Mouse (Mus musculus) spleen, adult 18-20 months (tissue): ENCODE measurements around the gene Luc7l2.
"Not testable (repeated sequence)": the region's sequence is repeated elsewhere in the genome, so short reads cannot be mapped to it uniquely, and the experiment has no call there.

Experiments used
- DNase-seq, 2 experiments: peaks; one replicate each; pipeline ENCODE4 v3.0.0; 2022; ENCODE audit warnings: mixed read lengths in 2 of 2

Gene Luc7l2

DNA sequence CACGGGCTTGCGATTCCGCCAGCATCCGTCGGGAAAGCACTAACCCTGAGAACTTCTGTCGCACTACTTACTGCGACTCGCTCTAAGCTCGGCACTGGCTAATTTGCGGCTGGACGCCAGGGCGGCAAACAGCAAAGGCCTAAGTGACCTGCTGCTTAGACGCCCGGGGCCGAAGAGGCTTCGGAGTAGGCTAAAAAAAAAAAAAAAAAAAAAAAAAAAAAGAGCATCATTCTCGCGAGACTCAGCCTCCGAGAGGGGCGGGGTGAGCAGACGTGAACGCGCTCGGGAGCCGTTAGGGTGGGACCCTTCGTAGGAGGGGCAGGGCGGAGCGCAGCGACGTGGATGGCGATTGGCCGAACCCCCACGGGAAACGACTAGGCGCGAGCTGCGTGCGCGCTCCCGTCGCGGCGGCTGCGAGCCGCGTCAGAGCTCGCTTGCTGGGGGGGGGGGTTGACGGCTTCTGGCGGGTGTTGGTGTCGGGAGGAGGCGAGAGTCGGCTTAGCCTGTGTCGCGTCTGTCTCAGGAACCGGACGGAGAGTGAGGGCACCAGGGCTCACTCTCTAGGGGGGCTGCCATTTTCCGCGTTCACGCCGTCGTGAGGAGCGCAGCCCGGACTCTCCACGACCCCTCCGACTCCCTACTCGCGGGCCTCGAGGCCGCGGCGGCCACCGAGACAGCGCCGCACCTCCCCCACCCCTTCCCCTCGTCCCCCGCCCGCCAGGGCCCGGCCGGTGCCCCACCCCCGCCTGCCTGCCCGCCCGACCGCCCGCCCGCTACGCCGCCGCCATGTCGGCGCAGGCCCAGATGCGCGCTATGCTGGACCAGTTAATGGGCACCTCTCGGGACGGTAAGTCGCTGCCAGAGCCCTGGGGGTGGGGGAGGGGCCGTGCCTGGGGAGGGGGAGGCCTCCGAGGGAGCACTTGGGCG is at the start of gene Luc7l2:
TSS of gene Luc7l2 (plus strand) at position 273 of the 927 bp plus-strand sequence.
- DNase-seq = peak; percentile 90 to 94

DNA sequence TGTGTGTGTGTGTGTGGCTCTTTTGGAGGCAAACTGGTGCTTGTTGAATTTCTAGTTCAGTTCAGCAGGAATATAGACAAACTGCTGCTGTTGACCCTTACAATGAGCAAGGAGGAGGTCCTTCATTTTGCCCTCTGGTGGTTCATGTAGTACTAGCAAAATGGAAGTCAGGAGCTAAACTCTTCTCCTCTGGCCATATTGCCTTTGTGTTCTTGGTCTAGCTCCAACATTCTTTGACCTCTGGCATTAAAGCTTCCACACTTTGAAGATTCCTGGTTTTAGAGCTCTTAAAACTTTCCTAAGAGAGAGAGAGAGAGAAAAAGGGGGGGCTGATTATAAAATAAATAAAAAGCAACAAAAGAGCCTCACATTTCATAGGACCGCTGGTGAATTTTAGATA is 39.0 kb upstream of the Luc7l2 start:
- DNase-seq = no peak

GRCm38 (mm10) chr6:38512830-38513229 is 38.3 kb upstream of the Luc7l2 start:
- no peak for DNase-seq

DNA sequence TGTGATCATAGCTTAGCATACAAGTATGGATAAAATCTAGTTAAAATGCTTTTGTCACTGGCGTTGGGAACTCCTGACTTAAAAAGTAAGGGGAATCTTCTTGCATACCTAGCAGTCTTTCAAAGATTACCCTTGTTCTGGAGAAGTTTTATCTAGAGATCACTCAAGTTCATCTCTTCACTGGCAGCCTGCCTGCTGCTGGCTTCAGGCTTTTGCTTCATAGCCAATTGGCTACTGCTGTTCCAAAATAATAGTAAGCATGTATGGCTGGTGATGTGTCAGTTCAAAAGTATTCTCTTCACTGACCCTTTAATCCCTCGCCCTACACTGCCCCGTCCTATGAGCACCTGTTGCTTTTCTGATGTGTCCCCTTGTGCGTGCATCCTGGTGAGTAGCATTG is 35.9 kb upstream of the Luc7l2 start:
- no peak for DNase-seq

DNA sequence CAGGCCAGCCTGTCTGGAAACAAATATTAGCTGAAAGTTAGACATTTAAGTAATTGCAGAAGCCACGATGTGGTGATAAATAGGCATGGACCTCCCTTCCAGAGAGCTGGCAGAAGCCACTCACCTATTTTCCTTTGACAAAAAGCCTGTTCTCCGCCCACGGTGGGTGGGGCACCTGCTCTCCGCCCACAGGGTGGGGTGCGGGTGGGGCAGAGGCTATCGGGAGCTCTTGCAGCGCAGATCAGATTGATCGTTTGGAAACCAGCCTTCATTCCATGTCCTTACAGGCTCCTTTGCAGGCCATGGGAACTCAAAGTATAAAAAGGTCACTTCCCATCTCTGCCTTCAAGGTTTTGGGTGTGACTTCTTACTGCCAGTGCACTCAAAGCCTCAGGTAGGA is 27.3 kb upstream of the Luc7l2 start:
- no peak for DNase-seq

DNA sequence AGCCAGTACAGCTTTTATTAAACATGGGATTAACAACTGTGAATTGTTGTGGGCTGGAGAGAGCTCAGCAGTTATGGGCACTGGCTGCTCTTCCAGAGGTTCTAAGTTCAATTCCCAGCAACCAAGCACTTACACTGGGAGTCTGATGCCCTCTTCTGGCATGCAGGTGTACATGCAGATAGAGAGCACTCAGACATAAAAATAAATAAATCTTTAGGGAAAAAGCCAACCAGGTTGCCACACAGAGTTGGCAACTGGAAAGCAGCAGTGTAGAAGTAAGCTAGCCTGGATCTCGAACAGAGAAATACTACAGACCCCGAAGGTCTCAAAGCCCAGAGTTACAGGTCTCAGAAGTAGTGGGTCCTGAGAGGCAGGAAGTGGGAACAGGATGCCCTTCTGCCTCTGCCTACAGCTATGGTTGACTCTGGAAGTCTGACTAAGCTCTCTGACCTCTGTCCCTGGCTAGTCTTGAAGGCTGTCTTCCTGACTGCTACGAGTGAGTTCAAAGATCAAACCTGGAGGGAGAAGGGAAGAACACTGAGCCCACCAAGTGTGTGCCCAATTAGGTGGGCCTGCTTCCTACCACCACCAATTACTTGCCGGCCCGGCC is 19.8 kb upstream of the Luc7l2 start:
- no peak for DNase-seq

DNA sequence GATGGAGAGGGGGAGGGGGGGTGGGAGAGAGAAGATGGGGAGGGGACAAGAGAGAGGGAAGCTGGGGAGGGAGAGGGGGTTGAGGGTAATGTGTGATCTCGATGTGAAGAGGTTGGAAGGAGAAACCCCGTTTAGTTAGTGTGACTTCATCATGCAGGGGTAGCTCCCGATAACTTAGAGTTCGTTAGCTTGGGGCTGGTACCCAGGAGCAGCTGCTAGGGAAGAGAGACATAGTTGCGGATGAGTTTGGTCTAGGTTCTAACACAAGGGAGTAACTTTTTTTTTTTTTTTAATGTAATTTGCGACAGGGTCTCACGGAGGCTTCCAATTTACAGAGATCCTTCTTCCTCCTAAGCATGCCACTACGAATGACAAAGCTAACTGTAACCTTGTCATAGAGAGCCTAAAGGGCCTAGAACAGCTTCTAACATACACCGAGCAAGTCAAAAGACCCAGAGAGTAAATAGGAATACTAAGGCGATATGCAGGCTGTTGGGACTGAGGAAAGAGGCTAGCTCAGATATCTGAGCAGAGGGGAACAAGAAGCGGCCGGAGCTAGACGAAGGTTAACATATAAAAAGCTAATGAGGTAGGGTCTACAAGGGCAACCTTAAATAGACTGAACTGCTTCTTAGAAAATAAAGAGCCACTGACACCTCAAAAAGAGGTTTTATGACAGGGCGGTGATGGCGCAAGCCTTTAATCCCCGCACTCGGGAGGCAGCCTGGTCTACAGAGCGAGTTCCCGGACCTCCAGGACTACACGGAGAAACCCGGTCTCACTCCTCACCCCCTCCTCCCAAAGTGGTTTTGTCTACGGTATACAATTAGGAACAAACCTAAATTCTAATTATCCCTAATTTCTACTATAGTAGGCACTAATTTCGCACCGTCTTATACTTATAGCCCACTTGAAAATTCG is 18.4 kb upstream of the Luc7l2 start:
- peak; percentile 25 to 43 for DNase-seq

DNA sequence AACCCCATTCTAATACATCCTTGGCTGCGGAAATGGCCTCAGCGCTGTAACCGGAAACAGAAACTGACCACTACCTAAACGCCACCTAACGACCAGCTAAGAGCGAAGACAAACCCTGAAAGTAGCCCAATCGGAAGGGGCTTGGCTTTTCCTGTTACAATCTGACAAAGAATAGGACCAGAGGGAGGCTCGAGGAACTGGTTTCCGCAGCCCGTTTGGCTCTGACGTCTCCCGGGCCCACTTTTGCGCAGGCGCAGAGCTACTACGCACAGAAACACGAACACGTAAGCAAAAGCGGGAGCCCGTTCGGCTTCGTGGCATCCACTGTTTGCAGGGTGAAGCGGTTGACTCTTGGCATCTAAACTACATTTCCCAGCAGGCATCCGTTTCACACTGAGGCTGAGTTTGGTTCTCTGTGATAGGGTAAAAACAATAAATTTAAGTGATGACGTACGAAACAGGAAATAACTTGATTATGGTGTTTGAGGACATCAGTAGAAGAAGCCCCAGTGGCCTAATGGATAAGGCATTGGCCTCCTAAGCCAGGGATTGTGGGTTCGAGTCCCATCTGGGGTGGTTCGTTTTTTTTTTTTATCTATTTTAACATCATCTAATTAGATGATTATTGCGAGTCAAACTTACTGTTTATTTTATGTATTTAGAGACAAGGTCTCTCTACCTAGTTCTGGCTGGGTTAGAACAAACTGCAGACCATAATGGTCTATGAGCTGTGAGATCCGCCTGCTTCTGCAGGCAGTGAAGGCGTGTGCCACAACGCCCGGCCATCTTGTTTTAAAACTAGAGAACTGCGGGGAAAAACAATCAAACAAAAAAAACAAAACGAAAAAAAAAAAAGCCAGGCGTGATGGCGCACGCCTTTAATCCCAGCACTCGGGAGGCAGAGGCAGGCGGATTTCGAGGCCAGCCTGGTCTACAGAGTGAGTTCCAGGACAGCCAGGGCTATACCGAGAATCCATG is 17.4 kb upstream of the Luc7l2 start, which contains the start of gene Fmc1:
TSS of gene Fmc1 (plus strand) at position 75 of the 978 bp plus-strand sequence.
- DNase-seq = peak; percentile 87 to 94

DNA sequence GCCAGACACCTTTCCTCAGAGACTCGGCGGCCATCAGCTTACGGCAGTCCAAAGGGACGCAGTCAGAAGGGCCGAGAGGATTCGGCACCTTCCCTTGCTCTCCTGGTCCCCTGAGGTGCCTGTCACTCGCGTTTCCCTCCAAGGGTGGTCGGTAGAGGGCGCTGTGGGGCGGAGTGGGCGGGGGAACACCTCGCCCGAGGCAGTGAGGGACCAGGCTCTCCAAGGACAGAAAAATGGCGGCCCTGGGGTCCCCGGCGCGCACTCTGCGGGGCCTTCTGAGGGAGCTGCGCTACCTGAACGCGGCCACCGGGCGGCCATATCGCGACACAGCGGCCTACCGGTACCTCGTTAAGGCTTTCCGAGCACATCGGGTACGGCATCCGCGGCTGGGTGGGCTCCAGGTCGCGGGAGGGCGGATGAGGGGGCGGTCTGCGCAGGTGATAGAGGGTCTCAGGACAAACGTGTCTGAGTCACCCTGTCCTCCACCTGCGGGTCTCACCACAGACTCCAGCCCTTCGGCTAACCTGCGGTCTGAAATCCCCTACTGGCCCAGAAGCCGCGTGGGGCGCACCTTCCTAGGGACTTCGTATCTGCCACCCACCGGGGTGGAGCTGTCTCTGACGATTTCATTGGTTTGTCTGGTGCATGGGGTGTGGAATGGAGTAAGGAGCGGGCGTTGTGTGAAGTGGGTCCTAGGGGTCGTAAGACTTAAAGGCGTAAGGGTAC is 16.3 kb upstream of the Luc7l2 start:
- DNase-seq = peak; percentile 97 to 99

GRCm38 (mm10) chr6:38535366-38535690 is 15.8 kb upstream of the Luc7l2 start:
- no peak for DNase-seq

DNA sequence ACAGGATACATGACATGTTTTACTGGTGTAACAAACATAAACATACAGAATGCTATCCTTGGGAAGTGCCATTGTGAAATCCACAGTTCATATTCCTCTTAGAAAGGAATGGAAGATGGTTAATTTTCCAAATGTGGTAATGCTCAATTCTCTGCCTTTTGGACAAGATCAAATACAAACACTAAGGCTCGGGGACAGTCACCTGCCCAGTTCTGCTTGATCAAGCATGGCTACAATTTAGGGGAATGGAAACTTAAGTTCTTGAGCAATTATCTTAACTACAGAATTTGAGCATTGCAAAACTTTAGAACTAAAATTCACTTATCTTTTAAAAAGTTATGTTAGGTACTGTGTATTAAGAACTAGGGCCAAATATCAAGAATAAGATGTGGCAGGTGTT is 15.3 kb upstream of the Luc7l2 start:
- no peak for DNase-seq

DNA sequence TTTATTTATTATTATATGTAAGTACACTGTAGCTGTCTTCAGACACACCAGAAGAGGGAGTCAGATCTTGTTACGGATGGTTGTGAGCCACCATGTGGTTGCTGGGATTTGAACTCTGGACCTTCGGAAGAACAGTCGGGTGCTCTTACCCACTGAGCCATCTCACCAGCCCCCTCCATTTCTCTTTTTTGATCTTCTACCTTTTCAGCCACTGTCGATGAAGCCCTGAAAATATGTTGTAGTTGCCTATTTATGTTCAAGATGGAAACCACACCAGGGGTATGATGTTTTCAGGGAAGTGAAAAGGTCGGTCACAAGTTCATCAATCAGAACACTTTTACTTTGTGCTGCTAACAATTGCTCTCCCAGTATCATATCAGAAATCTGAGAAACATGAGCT is 7.0 kb upstream of the Luc7l2 start:
- DNase-seq = not testable (repeated sequence)

GRCm38 (mm10) chr6:38547005-38547404 is 4.1 kb upstream of the Luc7l2 start:
- not testable (repeated sequence) for DNase-seq

DNA sequence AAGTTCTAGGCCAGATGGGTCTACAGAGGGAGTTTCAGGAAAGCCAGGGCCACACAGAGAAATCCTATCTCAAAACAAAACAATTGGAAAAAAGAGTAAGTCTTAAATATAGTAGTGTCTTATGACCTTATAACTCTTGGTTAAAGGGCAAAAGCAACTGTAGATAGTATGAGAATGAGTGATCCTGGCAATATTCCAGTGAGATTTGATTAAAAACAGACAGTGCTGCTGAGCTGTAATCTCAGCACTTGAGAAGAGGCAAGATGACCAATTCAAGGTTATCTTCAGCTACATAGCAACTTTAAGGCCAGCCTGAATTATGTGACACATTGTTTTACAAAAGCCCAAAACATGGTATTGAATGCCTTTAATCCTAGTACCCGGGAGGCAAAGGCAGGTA is 3.4 kb upstream of the Luc7l2 start:
- DNase-seq = no peak

GRCm38 (mm10) chr6:38548595-38548994 is 2.5 kb upstream of the Luc7l2 start:
- not testable (repeated sequence) for DNase-seq

DNA sequence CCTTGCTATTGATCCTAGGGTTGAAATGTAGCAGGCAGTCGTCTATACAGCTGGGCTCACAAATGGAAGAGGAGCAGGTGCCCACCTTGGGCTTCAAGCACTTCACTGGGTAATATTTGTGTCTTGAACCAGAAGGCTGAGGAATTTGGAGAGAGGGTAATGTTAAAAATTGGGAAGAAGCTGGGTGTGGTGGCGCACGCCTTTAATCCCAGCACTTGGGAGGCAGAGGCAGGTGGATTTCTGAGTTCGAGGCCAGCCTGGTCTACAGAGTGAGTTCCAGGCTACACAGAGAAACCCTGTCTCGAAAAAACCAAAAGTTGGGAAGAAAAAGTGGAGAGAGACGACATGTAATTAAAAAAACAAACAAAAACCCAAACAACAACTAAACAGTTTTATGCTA is 1.3 kb upstream of the Luc7l2 start:
- not testable (repeated sequence) for DNase-seq

GRCm38 (mm10) chr6:38550250-38551061 is 678 bp upstream of the Luc7l2 start:
- peak in 1 of 2 experiments; percentile 63 for DNase-seq

- DNase-seq = peak; percentile 93 to 95
These were observed 978 bp downstream of the Luc7l2 start for GRCm38 (mm10) chr6:38551989-38552635.

GRCm38 (mm10) chr6:38552636-38553000 is 1.5 kb downstream of the Luc7l2 start:
- DNase-seq = no peak

DNA sequence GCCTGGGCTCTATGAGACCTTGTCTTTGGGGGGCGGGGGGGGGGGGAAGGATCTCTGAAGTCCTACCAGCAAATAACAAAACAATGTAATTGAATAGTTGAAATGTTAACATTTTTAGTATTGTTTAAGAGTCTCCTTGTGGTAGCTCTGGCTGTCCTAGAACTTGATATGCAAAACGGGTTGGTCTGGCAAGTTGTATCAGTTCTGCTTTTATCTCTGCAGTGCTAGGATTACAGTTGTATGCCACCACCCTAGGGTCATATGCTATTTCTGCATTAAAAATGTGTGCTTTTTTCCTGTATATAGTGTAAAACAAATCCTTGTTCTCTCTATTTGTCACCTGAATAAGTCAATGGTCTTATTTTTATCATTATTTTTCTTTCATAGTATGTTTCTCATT is 25.0 kb downstream of the Luc7l2 start:
- DNase-seq = no peak
